Mouse (Mus musculus): ENCODE results near the gene Trmt112. TPM values are rescaled to one million over a fixed set of nuclear protein-coding genes. Genes with fewer than 3 reads are reported as not detected.

The Trmt112 gene
- total RNA-seq, 2 experiments from 2014 or later, result 149 to 256 TPM

- ATAC-seq (replicated peaks; ENCODE audit: poor library complexity), result no peak
These were observed 33.3 kb downstream of the Trmt112 start for GRCm38 (mm10) chr19:6942764-6943163.

DNA sequence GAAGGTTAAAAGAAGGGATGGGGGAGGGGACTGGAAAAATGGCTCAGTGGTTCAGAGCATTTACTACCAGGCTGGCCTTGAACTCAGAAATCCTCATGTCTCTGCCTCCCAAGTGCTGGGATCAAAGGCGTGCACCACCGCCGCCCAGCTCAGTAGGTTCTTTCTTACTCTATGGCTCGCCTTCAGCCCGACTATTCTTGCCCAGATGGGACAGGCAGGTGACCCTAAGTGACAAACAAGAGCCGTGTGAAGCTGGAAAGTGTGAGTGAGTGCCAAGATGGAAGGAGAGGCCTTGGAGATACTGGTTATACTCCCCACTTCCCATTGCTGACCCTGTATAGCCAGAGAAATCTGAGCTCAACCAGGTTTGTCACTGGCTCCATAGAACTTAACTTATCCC, 34.2 kb downstream of the Trmt112 start:
- no peak for ATAC-seq (replicated peaks; ENCODE audit: poor library complexity)

GRCm38 (mm10) chr19:6947742-6948141, 38.2 kb downstream of the Trmt112 start:
- ATAC-seq (replicated peaks; ENCODE audit: poor library complexity), result no peak

- ATAC-seq (replicated peaks; ENCODE audit: poor library complexity), result no peak
These were observed 38.7 kb downstream of the Trmt112 start for GRCm38 (mm10) chr19:6948186-6948585.

GRCm38 (mm10) chr19:6949532-6949931, 40.0 kb downstream of the Trmt112 start:
- no peak for ATAC-seq (replicated peaks; ENCODE audit: poor library complexity)

DNA sequence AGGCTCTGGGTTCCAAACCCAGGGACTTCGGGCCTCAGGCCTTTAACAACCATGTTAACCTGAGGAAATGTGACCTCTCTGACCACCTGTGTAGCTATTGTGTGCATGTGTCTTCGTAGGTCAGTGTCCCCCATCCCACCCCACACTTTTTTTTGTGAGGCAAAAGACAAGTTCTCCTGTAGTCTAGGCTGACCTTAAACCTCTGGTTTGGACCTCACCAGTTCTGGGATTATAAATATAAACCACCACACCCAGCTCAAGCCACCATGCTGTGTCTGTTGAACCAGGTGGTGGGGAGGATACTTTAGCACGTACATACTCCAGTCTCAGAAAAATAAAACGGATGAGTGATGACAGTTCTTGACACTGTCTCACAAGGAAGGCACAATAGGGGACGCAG, 40.5 kb downstream of the Trmt112 start:
- ATAC-seq (replicated peaks; ENCODE audit: poor library complexity), result no peak

- ATAC-seq (replicated peaks; ENCODE audit: poor library complexity), result 0 out of 2 replicates have a peak, but pooled peaks have one; percentile 12
These were observed 41.2 kb downstream of the Trmt112 start for GRCm38 (mm10) chr19:6950613-6951153.

GRCm38 (mm10) chr19:6951381-6951968, 42.0 kb downstream of the Trmt112 start:
- peak; percentile 75 for ATAC-seq (replicated peaks; ENCODE audit: poor library complexity)

GRCm38 (mm10) chr19:6951994-6952711, 42.7 kb downstream of the Trmt112 start:
- peak; percentile 40 for ATAC-seq (replicated peaks; ENCODE audit: poor library complexity)

- ATAC-seq (replicated peaks; ENCODE audit: poor library complexity), result no peak
These were observed 43.2 kb downstream of the Trmt112 start for GRCm38 (mm10) chr19:6952712-6953037.

GRCm38 (mm10) chr19:6954046-6954445, 44.5 kb downstream of the Trmt112 start:
- no peak for ATAC-seq (replicated peaks; ENCODE audit: poor library complexity)

DNA sequence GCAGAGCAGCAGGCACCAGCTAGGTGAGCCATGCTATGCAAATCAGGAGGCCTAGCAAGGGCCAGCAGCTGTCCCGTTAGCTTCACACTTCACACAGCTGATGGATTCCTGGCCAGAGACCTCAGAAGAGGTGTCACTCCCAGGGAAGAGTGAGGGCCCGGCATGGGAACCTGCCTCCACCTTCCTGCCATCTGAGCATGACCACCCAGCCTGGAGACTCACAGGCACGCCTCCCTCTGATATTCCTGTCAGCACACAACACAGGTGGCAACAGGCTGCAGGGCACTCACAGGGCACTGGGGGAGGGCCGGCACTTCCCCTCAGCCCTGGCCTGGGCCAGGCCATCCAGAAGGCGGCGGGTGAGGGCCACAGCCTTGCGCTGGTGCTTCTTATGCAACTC, 45.9 kb downstream of the Trmt112 start:
- ATAC-seq (replicated peaks; ENCODE audit: poor library complexity), result no peak

- no peak for ATAC-seq (replicated peaks; ENCODE audit: poor library complexity)
These were observed 47.0 kb downstream of the Trmt112 start for GRCm38 (mm10) chr19:6956461-6956860.

Other genes with a start within 250 kb of the Trmt112 start
- 1.0 and 4.1 TPM in 2 replicates for gene Rps6ka4, start 69.1 kb upstream of the Trmt112 start, total RNA-seq (2015)
- gene Rps6ka4, start 69.1 kb upstream of the Trmt112 start, total RNA-seq (2017), result 3.8 and 4.3 TPM in 2 replicates
- 6.9 and 7.6 TPM in 2 replicates for gene Ccdc88b, start 51.5 kb upstream of the Trmt112 start, total RNA-seq (2015)
- gene Ccdc88b, start 51.5 kb upstream of the Trmt112 start, total RNA-seq (2017), result 48.6 and 53.0 TPM in 2 replicates
- gene Prdx5, start 408 bp downstream of the Trmt112 start, total RNA-seq (2015), result 310 and 346 TPM in 2 replicates
- 546 and 620 TPM in 2 replicates for gene Prdx5, start 408 bp downstream of the Trmt112 start, total RNA-seq (2017)
- 8.5 and 10.2 TPM in 2 replicates for gene Esrra, start 12.1 kb downstream of the Trmt112 start, total RNA-seq (2015)
- gene Esrra, start 12.1 kb downstream of the Trmt112 start, total RNA-seq (2017), result 23.9 and 27.5 TPM in 2 replicates
- 1.3 and 2.1 TPM in 2 replicates for gene Catsperz, start 15.7 kb downstream of the Trmt112 start, total RNA-seq (2015)
- gene Catsperz, start 15.7 kb downstream of the Trmt112 start, total RNA-seq (2017), result 0.67 and 0.98 TPM in 2 replicates
- gene Kcnk4, start 24.8 kb downstream of the Trmt112 start, total RNA-seq (2015), result not detected in 2 replicates
- not detected in 2 replicates for gene Kcnk4, start 24.8 kb downstream of the Trmt112 start, total RNA-seq (2017)
- gene Bad, start 32.2 kb downstream of the Trmt112 start, total RNA-seq (2015), result 13.4 and 14.1 TPM in 2 replicates
- gene Bad, start 32.2 kb downstream of the Trmt112 start, total RNA-seq (2017), result 43.1 and 56.3 TPM in 2 replicates
- 9.4 and 13.1 TPM in 2 replicates for gene Gpr137, start 32.8 kb downstream of the Trmt112 start, total RNA-seq (2015)
- 14.0 and 20.3 TPM in 2 replicates for gene Gpr137, start 32.8 kb downstream of the Trmt112 start, total RNA-seq (2017)
- 190 and 236 TPM in 2 replicates for gene Ppp1r14b, start 65.3 kb downstream of the Trmt112 start, total RNA-seq (2015)
- gene Ppp1r14b, start 65.3 kb downstream of the Trmt112 start, total RNA-seq (2017), result 131 and 141 TPM in 2 replicates
- 5.0 and 6.8 TPM in 2 replicates for gene Plcb3, start 66.8 kb downstream of the Trmt112 start, total RNA-seq (2015)
- gene Plcb3, start 66.8 kb downstream of the Trmt112 start, total RNA-seq (2017), result 7.3 and 7.6 TPM in 2 replicates
- 123 and 129 TPM in 2 replicates for gene Fkbp2, start 70.8 kb downstream of the Trmt112 start, total RNA-seq (2015)
- gene Fkbp2, start 70.8 kb downstream of the Trmt112 start, total RNA-seq (2017), result 176 and 181 TPM in 2 replicates
- 30.4 and 33.1 TPM in 2 replicates for gene Vegfb, start 78.0 kb downstream of the Trmt112 start, total RNA-seq (2015)
- gene Vegfb, start 78.0 kb downstream of the Trmt112 start, total RNA-seq (2017), result 11.6 and 13.6 TPM in 2 replicates
- 10.2 and 11.5 TPM in 2 replicates for gene Dnajc4, start 82.9 kb downstream of the Trmt112 start, total RNA-seq (2015)
- gene Dnajc4, start 82.9 kb downstream of the Trmt112 start, total RNA-seq (2017), result 8.6 and 17.8 TPM in 2 replicates
- 10.6 and 18.9 TPM in 2 replicates for gene Nudt22, start 86.4 kb downstream of the Trmt112 start, total RNA-seq (2015)
- gene Nudt22, start 86.4 kb downstream of the Trmt112 start, total RNA-seq (2017), result 7.7 and 13.3 TPM in 2 replicates
- gene Trpt1, start 86.4 kb downstream of the Trmt112 start, total RNA-seq (2015), result 1.4 and 2.2 TPM in 2 replicates
- 0.08 and 0.81 TPM in 2 replicates for gene Trpt1, start 86.4 kb downstream of the Trmt112 start, total RNA-seq (2017)
- 63.8 and 78.7 TPM in 2 replicates for gene Fermt3, start 109.8 kb downstream of the Trmt112 start, total RNA-seq (2015)
- 216 and 225 TPM in 2 replicates for gene Fermt3, start 109.8 kb downstream of the Trmt112 start, total RNA-seq (2017)
- gene Stip1, start 130.3 kb downstream of the Trmt112 start, total RNA-seq (2015), result 197 and 204 TPM in 2 replicates
- gene Stip1, start 130.3 kb downstream of the Trmt112 start, total RNA-seq (2017), result 244 and 250 TPM in 2 replicates
- 12.7 and 17.6 TPM in 2 replicates for gene Macrod1, start 147.1 kb downstream of the Trmt112 start, total RNA-seq (2015)
- 0.68 and 3.7 TPM in 2 replicates for gene Macrod1, start 147.1 kb downstream of the Trmt112 start, total RNA-seq (2017)
- not detected in 2 replicates for gene Flrt1, start 196.0 kb downstream of the Trmt112 start, total RNA-seq (2015)
- not detected in 2 replicates for gene Flrt1, start 196.0 kb downstream of the Trmt112 start, total RNA-seq (2017)

All from megakaryocyte progenitor cell, adult 5-6 weeks (primary cell).